ENCODE assay signal across 17 mouse cellular contexts in genomic region chr1:134426289-134426688, GRCm38 (mm10). TPM values are rescaled to one million over a fixed set of nuclear protein-coding genes. Genes with fewer than 3 reads are reported as not detected.
DNase-seq lines count a peak whose midpoint lies in the region; ATAC-seq and TF ChIP-seq lines count a peak whose summit lies in the region.
"Had no signal": no experiment of that assay in that cellular context is flagged by ENCODE, and none has a peak within 500 bp of the region (broad histone marks: within the 10 kb centered on the region; RNA-seq: fewer than 3 reads in every experiment).

No protein-coding gene starts in this region.

- H3K4me2 ChIP-seq in intestine, embryonic 15.5 days (replicated peaks) = no peak overlapping the region
- no peak overlapping the region for H3K4me2 ChIP-seq in intestine, postnatal 0 days (replicated peaks; ENCODE audit: low read depth)
- H3K4me2 ChIP-seq in liver, embryonic 12.5 days = peak overlapping the region; percentile 63
- H3K4me2 ChIP-seq: hindbrain, embryonic 13.5 days; limb, embryonic 15.5 days had no signal

- no peak for TF ChIP-seq CTCF in intestine, postnatal 0 days (IDR thresholded peaks at IDR 0.05; ENCODE audit: low read depth)

- DNase-seq in c-Kit-positive CD71-negative TER-119-negative erythroid progenitor cells, embryonic 14.5 days (ENCODE audit: low read depth) = peak; percentile 56
- peak; percentile 83 to 84 for DNase-seq in spleen, postnatal 4 days (ENCODE audit: low spot score in 2 of 2)
- DNase-seq in gastrocnemius, postnatal 14 days = no peak
- DNase-seq in adrenal gland, postnatal 10 days = no peak
- DNase-seq: cerebellum, adult 11 months; kidney, adult 8-10 months; right cerebral cortex, postnatal 25 days; thymus, adult 2 months had no signal

- intact Hi-C loops in gastrocnemius, postnatal 14 days (cut with DNase I; ENCODE audit: low total_unique reads) = no loop called here

- 61% methylated on average over 5 of the region's 5 CpGs for WGBS in intestine, embryonic 15.5 days
- 50% methylated on average over 5 of the region's 5 CpGs for WGBS in intestine, postnatal 0 days
- WGBS in liver, embryonic 12.5 days (ENCODE audit: insufficient replicate concordance) = 17% methylated on average over 5 of the region's 5 CpGs

- peak; percentile 89 for ATAC-seq in intestine, embryonic 15.5 days
- no peak for ATAC-seq in intestine, postnatal 0 days
- peak; percentile 99 for ATAC-seq in liver, embryonic 12.5 days

- H3K27me3 ChIP-seq in intestine, embryonic 15.5 days (replicated peaks) = no peaks in the 10 kb centered on the region
- no peaks in the 10 kb centered on the region for H3K27me3 ChIP-seq in intestine, postnatal 0 days (replicated peaks; ENCODE audit: control insufficient read depth, insufficient read depth, low read length)
- no peaks in the 10 kb centered on the region for H3K27me3 ChIP-seq in liver, embryonic 12.5 days (replicated peaks)
- H3K27me3 ChIP-seq: hindbrain, embryonic 13.5 days; limb, embryonic 15.5 days had no signal

- no peaks in the 10 kb centered on the region for H3K4me1 ChIP-seq in intestine, embryonic 15.5 days (replicated peaks)
- peaks cover 2% of the 10 kb centered on the region; the same call in 1 of the 2 replicates for H3K4me1 ChIP-seq in intestine, postnatal 0 days (replicated peaks; ENCODE audit: control insufficient read depth, insufficient read depth, low read length)
- H3K4me1 ChIP-seq in liver, embryonic 12.5 days = peaks cover 76% of the 10 kb centered on the region
- H3K4me1 ChIP-seq: limb, embryonic 15.5 days had no signal

- H3K36me3 ChIP-seq in intestine, embryonic 15.5 days = peaks cover 44% of the 10 kb centered on the region
- H3K36me3 ChIP-seq in intestine, postnatal 0 days (ENCODE audit: control insufficient read depth, insufficient read depth) = peaks cover 75% of the 10 kb centered on the region
- peaks cover 86% of the 10 kb centered on the region for H3K36me3 ChIP-seq in liver, embryonic 12.5 days

- H3K9ac ChIP-seq in intestine, embryonic 15.5 days = no peak overlapping the region
- no peak overlapping the region for H3K9ac ChIP-seq in intestine, postnatal 0 days (ENCODE audit: low read depth, low read length)
- peak overlapping the region; percentile 51 for H3K9ac ChIP-seq in liver, embryonic 12.5 days
- H3K9ac ChIP-seq: hindbrain, embryonic 13.5 days; limb, embryonic 15.5 days had no signal

- no peak overlapping the region for H3K27ac ChIP-seq in intestine, embryonic 15.5 days
- H3K27ac ChIP-seq in intestine, postnatal 0 days (ENCODE audit: low read depth, low read length) = no peak overlapping the region
- H3K27ac ChIP-seq in liver, embryonic 12.5 days = peak overlapping the region; percentile 93
- H3K27ac ChIP-seq: heart, adult 2 months; hindbrain, embryonic 13.5 days; layer of hippocampus, adult 2 months; limb, embryonic 15.5 days; macrophage had no signal

- no peaks in the 10 kb centered on the region for H3K9me3 ChIP-seq in intestine, embryonic 15.5 days
- no peaks in the 10 kb centered on the region for H3K9me3 ChIP-seq in intestine, postnatal 0 days (ENCODE audit: control insufficient read depth)
- no peaks in the 10 kb centered on the region for H3K9me3 ChIP-seq in liver, embryonic 12.5 days (replicated peaks)
- H3K9me3 ChIP-seq: hindbrain, embryonic 13.5 days; limb, embryonic 15.5 days had no signal

- H3K4me3 ChIP-seq in intestine, embryonic 15.5 days (replicated peaks) = no peak overlapping the region
- H3K4me3 ChIP-seq in intestine, postnatal 0 days (ENCODE audit: low read depth, low read length) = no peak overlapping the region
- peak overlapping the region; percentile 4; the same call in 1 of the 2 replicates for H3K4me3 ChIP-seq in liver, embryonic 12.5 days
- H3K4me3 ChIP-seq: heart, adult 2 months; hindbrain, embryonic 13.5 days; layer of hippocampus, adult 2 months; limb, embryonic 15.5 days had no signal

RNA-seq across cellular contexts. Expression of gene Adipor1, which starts 11.1 kb away (rescaled TPM):
- 77.8 and 80.5 TPM in 2 replicates for polyA plus RNA-seq in intestine, embryonic 15.5 days (2015; fragmentation: Nextera tagmentation; extraction: Ambion mirVana)
- polyA plus RNA-seq in intestine, postnatal 0 days (2015; fragmentation: Nextera tagmentation; extraction: Ambion mirVana) = 77.3 and 81.4 TPM in 2 replicates
- 113 and 114 TPM in 2 replicates for polyA plus RNA-seq in liver, embryonic 12.5 days (2016; fragmentation: Nextera tagmentation; extraction: Ambion mirVana)
- 100 to 1,000 TPM; 121 to 123 TPM for total RNA-seq in gastrocnemius, postnatal 14 days (2021)
- 100 to 1,000 TPM; 114 to 116 TPM for total RNA-seq in adrenal gland, postnatal 10 days (2021)

RNA-seq across cellular contexts. Expression of gene Cyb5r1, which starts 20.9 kb away (rescaled TPM):
- polyA plus RNA-seq in intestine, embryonic 15.5 days (2015; fragmentation: Nextera tagmentation; extraction: Ambion mirVana) = 35.8 and 37.9 TPM in 2 replicates
- 9.4 and 10.1 TPM in 2 replicates for polyA plus RNA-seq in intestine, postnatal 0 days (2015; fragmentation: Nextera tagmentation; extraction: Ambion mirVana)
- polyA plus RNA-seq in liver, embryonic 12.5 days (2016; fragmentation: Nextera tagmentation; extraction: Ambion mirVana) = 23.0 and 24.8 TPM in 2 replicates
- 100 to 1,000 TPM; 109 to 120 TPM for total RNA-seq in gastrocnemius, postnatal 14 days (2021)
- 10 to 100 TPM; 21.0 to 33.0 TPM for total RNA-seq in adrenal gland, postnatal 10 days (2021)

RNA-seq across cellular contexts. Expression of gene Klhl12, which starts 29.0 kb away (rescaled TPM):
- polyA plus RNA-seq in intestine, embryonic 15.5 days (2015; fragmentation: Nextera tagmentation; extraction: Ambion mirVana) = 21.7 and 22.2 TPM in 2 replicates
- polyA plus RNA-seq in intestine, postnatal 0 days (2015; fragmentation: Nextera tagmentation; extraction: Ambion mirVana) = 7.2 and 8.1 TPM in 2 replicates
- 40.2 and 41.7 TPM in 2 replicates for polyA plus RNA-seq in liver, embryonic 12.5 days (2016; fragmentation: Nextera tagmentation; extraction: Ambion mirVana)
- total RNA-seq in gastrocnemius, postnatal 14 days (2021) = 10 to 100 TPM in 1 of 2 experiments, 1 to 10 TPM in 1; 9.3 to 10.5 TPM
- 10 to 100 TPM; 16.4 to 22.3 TPM for total RNA-seq in adrenal gland, postnatal 10 days (2021)

RNA-seq across cellular contexts. Expression of gene 4933406M09Rik, which starts 40.5 kb away (rescaled TPM):
- not detected in 2 replicates for polyA plus RNA-seq in intestine, embryonic 15.5 days (2015; fragmentation: Nextera tagmentation; extraction: Ambion mirVana)
- polyA plus RNA-seq in intestine, postnatal 0 days (2015; fragmentation: Nextera tagmentation; extraction: Ambion mirVana) = not detected in 2 replicates
- polyA plus RNA-seq in liver, embryonic 12.5 days (2016; fragmentation: Nextera tagmentation; extraction: Ambion mirVana) = not detected in 2 replicates
- total RNA-seq in gastrocnemius, postnatal 14 days (2021) = not detected
- not detected for total RNA-seq in adrenal gland, postnatal 10 days (2021)
- total RNA-seq: heart, adult 2 months; layer of hippocampus, adult 2 months had no signal
- polyA plus RNA-seq: C2C12; heart, adult 2 months; hindbrain, embryonic 13.5 days; limb, embryonic 15.5 days; macrophage; thymus, adult 2 months had no signal

Comparison
In these comparisons a context has a peak if more than half of its experiments do, and no peak if none do; other contexts are left out.
1. DNase-seq: peak in c-Kit-positive CD71-negative TER-119-negative erythroid progenitor cells, embryonic 14.5 days (single experiment) and spleen, postnatal 4 days (2 of 2); none in gastrocnemius, postnatal 14 days (single experiment) and adrenal gland, postnatal 10 days (single experiment).